Mouse (Mus musculus) ES-CJ7 (cell line): ENCODE results near the gene Rplp2.

Experiments
- DNase-seq: peaks from one replicate; pipeline ENCODE4 v3.0.0; 2011; ENCODE audit warnings: low read depth, low spot score

Rplp2 gene

DNA sequence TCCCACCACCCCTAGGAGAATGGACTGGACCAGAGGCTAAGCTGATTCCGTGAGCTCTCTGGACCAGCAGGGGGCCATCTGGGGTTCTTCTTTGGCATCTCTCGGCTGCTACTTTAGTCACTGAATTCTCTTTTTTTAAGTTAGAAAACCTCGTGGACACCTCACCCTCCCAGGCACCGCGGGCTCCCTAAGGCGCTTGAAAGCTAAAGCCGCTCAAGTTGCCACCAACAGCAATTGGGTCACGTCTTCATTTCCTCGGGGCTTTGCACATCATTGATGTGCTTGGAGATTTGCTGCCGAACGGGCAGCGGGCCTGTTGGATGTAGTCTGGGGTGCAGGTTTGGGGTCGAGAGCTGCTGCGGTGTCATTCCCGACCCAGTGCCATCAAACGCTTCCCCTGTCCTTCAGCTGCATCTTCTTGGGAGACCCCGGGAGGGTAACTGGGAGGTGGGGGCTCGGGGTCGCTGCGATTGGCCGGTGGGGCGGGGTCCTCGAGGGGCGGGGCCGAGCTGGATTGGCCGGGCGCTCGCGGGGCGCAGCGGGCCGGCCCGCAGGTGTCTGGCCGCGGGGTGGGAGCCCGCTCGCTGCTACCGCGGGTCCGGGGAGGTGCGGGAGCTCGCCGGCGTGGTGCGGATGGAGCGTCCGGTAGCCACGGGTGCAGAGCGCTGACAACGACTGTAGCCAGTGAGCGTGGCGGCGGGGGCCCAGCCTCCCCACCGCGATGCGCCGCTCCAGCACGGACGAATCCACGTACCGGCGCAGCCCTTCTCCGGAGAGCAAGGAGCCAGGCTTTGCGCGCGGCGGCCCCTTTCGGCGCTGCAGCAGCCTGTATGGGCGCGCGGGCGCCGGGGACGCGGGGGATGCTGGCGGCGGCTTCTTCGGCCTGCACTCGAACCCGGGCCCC, 34.6 kb downstream of the Rplp2 start:
- peak; percentile 59 for DNase-seq

DNA sequence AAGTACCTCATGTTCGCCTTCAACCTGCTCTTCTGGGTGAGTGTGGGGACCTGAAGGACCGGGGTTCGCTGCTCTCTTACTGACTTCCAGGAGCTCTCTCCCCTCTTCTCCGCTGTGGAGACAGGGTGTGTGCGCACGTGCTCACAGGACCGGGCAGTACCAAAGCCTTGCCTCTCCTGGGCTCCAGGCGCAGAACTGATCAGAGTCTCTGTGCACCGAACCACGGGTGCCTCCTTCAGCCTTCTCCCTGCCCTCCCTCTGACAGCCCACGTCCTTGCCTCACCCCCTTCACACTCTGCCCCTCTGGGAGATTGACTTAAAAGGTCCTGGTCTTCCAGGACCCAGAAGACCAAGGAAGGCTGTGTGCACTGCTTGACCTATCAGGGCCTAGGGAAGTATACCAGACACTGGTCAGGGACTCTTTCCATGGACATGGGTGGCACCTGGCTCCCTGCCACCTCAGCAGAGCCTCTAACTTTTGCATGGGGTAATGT, 35.4 kb downstream of the Rplp2 start:
- no peak for DNase-seq

GRCm38 (mm10) chr7:141483114-141483653, 36.0 kb downstream of the Rplp2 start:
- no peak for DNase-seq

DNA sequence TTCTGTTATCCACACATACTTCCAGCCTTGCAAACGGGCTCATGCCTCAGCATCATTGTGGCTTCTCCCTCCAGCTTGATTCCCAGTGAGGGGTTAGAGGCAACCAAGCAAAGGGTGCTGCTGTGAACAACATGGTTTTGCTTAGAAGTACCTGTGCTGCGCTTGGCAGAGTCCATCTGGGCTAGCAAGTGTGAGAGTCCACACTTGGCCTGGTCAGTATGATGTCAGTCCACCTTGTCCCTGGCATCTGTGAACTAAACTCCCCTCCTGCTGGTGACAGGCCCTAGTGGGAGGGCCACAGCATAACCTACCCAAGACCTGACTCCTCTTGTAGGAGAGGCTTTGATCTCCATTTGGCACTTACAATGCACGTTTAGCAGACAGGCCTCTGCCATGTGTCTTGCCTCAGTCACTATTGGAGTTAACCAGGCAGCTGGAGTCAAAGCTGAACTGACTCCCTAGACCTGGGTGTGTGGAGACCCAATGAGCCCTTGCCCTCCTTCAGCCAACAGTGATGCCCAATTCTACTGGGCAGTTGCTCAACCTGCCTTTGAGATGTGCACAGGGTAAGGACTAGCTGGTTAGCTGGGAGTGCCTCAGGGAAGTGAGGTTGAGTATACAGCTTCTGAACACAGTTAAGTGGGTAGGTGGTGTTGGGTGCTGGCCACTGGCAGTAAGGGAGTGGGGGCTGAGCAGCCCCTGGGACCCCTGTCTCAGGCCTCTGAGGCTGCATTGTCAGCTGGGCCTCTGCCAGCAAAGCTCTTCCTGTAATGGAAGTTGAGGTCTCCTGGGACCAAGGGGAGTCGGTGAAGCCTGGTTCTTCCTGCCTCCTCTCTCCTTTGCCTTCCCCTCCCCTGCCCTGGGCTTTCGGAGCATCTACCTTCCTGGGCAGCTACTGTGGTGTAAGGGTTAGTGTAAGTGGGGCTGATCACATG, 37.3 kb downstream of the Rplp2 start:
- no peak for DNase-seq

DNA sequence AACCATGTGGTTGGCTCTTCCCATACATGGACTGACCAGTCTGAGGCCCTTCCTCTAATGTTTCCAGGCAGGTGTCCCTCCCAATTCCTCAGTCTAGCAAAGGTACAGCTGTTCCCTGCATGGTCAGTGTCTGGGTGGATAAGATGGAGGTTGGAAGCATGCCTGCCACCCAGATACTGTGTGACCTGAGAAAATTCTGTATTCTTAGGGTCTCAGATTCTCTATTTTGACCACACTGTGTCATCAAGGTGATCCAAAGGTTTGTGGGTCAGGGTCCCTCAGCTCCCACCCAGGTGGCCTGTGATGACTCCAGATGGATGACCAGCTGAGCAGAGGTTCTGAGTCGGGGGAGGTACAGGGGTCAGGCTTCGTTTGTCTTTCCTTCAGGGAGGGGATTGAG, 38.0 kb downstream of the Rplp2 start:
- no peak for DNase-seq

DNA sequence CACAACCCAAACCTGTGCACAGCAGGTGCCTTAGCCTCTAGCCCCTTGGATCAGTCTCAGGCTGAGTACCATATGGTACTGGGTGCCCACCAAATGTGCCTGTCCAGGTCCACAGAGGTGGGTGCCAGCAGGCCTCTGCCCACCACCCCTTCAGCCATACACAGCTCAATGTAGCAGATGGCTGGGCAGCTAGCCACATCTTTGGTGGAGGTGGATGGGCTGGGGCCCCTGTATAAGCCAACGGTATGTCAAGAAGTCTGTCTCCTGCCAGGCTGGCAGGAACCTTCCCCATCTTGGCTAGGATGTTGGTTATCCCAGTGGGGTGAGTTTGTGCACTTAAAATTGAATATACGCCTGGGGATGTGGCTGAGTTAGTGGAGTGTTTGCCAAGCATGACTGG, 38.4 kb downstream of the Rplp2 start:
- DNase-seq, result no peak

DNA sequence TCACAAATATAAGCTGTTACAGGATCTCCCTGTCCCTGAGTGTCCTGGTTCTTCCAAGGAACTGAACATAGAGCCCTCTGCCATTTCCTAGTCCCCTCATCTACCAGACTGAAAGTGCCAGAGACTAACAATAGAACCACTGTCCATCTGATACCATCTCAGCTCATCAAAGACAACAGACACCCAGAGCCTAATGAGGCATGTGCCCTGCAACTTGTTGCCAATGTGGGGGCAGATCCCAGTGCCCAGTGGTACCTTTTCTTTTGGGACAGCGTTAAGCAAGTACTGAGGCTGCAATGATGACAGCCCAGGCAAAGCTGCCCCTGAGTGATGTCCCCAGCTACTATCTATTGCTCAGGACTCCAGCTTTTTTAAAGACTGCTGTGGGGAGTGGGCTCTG, 39.1 kb downstream of the Rplp2 start:
- DNase-seq, result no peak

DNA sequence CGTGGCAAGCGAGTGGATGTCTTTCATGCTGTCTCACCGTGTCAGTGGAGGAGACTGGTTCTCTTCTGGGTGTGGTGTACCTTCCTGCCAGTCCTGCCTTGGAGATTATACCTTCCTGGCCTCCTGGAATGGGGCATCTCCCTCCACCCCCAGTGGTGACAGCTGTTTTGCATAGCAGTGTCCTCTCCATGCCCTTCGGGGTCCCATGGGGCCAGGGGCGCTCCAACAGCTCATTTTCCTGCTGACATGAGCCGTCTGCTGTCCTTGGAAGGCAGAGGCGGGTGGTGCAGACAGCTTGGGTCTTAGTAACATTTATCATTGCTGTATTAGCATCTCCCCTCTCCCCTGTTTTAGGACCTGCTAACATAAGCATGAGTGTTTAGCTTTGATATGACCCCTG, 40.0 kb downstream of the Rplp2 start:
- DNase-seq, result no peak

- peak; percentile 48 for DNase-seq
These were observed 44.0 kb downstream of the Rplp2 start for GRCm38 (mm10) chr7:141491151-141491550.

DNA sequence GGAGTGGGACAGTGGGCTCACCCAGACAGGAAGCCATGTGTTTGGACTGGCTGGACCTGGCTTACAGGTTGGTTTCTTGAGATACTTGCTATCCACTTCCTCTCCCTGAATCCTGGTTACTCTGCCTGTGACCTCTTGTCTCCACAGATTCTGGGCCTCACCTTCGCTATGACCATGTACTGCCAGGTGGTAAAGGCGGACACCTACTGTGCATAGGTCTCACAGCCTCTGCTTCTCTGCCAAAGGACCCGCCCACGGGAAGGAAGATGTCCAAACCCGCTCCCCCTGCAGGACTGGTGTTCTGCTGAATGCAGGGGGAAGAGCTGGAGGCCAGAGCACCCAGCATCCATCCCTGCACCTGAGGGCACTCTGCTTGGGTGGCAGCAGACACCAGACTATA, 45.6 kb downstream of the Rplp2 start:
- DNase-seq, result no peak

DNA sequence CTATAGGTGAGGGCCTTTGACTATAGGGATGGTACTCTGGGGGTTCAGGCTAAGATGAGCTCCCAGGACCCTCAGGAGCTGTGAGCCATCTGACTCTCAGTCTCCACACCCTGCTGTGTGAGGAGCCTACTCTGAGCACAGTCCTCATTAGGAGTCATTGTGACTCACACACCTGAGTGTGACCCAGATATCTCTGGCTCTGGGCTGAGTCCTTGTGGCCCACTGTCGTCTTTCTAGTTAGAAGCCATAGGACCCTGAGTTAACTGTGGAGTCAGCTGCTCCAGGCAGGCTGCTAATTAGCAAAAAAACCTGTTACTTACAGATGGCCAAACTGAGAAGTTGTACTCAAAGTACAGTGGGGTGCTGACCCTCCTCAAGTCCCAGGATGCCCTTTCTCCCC, 46.6 kb downstream of the Rplp2 start:
- DNase-seq, result no peak

DNA sequence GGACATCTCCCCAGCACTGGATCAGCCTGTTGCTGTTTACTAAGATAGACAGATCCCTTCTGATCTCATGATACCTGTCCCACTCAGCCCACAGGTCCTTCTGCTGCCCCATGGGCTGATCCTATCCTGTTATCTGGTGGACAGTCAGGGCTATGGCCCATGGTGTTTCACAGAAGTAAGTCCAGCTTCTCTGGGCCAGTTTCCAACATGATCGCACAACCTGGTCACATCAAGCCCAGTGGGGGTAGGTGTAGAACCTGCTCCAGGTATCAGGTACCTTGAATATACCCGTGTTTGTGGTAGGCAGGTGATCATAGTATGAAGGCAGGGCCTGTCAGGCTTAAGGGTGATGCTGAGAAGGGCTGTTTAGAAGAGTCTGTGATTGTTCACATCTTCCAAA, 48.2 kb downstream of the Rplp2 start:
- DNase-seq, result no peak

DNA sequence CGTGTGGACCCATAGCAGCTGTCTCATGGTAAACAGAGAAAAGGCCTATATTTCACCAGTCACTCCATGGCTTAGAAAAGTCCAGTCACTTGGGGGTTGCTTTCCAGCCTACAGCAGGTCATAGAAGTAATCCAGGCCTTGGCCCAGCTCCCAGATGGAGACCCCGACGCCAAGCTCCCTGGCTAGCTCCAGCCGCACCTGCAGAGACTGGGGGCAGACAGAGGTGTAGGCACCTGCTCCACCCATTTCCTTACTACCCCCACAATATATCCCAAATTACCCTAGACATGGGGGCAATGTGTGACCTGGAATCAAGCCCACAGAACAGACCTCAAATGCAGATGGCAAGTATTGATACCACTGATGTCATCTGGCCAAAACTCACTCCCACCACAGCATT, 48.8 kb downstream of the Rplp2 start:
- DNase-seq, result no peak

DNA sequence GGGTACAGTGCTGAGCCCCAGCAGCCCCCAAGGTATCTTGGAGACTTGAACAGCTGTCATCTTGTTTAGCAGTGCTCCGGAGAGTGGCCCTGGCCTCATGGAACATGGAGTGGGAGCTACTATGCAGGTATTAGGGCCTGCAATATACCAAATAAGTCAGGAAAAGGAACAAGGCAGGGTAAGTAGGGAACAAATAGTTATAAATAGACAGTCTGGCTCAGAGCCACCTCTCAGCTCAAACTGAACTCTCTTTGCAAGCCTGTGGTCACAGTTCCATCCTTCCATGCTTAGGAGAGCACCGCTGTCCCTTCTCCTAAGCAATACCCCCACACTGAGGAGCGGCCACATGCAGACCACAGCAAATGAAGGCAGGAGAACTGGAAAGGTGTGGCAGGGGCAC, 50.4 kb downstream of the Rplp2 start:
- no peak for DNase-seq
